Mouse (Mus musculus): Measurements from ENCODE around the gene Htr2b. TPM values are rescaled to one million over a fixed set of nuclear protein-coding genes. Genes with fewer than 3 reads are reported as not detected.

Htr2b gene
- polyA plus RNA-seq, 1 experiment from 2014 or later = 0.86 TPM

DNA sequence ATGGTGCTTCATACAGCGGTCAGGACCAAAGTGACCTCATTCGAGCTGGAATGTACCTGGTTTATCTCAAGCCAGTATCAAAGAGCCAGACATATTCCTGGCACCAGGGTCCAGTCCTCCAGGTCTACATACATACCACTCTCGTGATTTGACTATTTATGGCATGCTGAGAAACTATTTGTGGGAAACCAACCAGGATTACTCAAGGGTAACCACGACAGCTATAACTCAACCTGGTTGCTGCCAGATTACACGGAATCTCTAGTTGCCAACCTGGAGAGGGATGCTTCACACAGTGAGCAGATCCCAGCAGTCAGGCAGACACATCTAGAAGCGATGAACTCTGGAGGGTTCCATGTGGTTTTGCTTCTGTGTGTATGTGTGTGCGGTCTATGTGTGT lies 39.6 kb upstream of the Htr2b start:
- Histone ChIP-seq H3K27ac (ENCODE audit: low read depth, low read length) (no peak overlapping the region), H3K36me3 (ENCODE audit: control insufficient read depth, insufficient read depth, low read length) (no peaks in the 10 kb centered on the region), H3K9me3 (ENCODE audit: control insufficient read depth, low read length) (no peaks in the 10 kb centered on the region), H3K4me3 (ENCODE audit: low read depth, low read length) (no peak overlapping the region), H3K9ac (replicated peaks; ENCODE audit: low read depth, low read length) (no peak overlapping the region), H3K4me1 (ENCODE audit: control insufficient read depth, insufficient read depth, low read length) (peaks cover 10% of the 10 kb centered on the region), H3K27me3 (ENCODE audit: control insufficient read depth, insufficient read depth, low read length) (no peaks in the 10 kb centered on the region), H3K4me2 (ENCODE audit: low read depth, low read length) (no peak overlapping the region)
- WGBS = 89% methylated on average over 7 of the region's 7 CpGs
- no peak for ATAC-seq (ENCODE audit: low read depth)

DNA sequence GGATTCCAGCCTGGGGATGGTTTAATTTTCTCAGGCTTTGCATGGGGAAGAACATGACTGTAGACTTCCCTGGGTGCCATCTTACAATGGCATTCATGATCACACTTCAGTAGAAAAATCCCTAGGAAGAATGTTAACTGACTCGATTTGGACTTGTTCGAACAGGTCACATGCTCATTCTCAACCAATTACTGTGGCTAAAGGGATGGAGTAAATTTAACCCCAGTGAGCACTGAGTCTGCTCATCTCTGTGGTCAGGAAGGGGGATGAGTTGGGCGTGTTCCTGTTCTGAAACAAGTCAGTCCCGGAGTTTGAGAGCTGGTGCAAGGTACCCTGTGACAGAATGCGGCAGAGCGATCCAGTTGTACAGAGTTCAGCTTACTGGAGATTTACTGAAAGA lies 39.2 kb upstream of the Htr2b start:
- H3K4me2 ChIP-seq (ENCODE audit: low read depth, low read length) = no peak overlapping the region
- WGBS = 86% methylated on average over 6 of the region's 6 CpGs
- peaks cover 10% of the 10 kb centered on the region for H3K4me1 ChIP-seq (ENCODE audit: control insufficient read depth, insufficient read depth, low read length)
- no peaks in the 10 kb centered on the region for H3K9me3 ChIP-seq (ENCODE audit: control insufficient read depth, low read length)
- no peak overlapping the region for H3K4me3 ChIP-seq (ENCODE audit: low read depth, low read length)
- H3K27ac ChIP-seq (ENCODE audit: low read depth, low read length) = no peak overlapping the region
- ATAC-seq (ENCODE audit: low read depth) = no peak
- no peak overlapping the region for H3K9ac ChIP-seq (replicated peaks; ENCODE audit: low read depth, low read length)
- H3K36me3 ChIP-seq (ENCODE audit: control insufficient read depth, insufficient read depth, low read length) = no peaks in the 10 kb centered on the region
- H3K27me3 ChIP-seq (ENCODE audit: control insufficient read depth, insufficient read depth, low read length) = no peaks in the 10 kb centered on the region

DNA sequence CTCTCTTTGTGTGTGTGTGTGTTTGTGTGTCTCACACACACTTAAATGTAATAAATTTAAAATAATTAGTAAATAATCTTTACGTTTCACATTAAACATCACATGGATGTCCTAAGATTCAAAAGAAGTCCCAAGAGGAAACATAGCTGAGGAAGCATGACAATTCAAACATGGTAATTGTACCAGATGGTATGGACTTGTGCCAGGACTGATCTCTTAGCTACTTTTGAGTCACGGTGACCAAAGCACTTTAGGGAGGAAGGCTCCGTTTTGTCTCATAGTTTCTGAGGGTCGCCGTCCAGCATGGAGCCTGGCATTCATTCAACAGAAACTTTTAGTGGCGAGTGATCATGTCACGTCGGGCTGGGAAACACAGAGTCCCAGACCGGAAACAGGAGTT lies 36.4 kb upstream of the Htr2b start:
- Histone ChIP-seq H3K4me3 (ENCODE audit: low read depth, low read length) (no peak overlapping the region), H3K9ac (replicated peaks; ENCODE audit: low read depth, low read length) (no peak overlapping the region), H3K27ac (ENCODE audit: low read depth, low read length) (no peak overlapping the region), H3K4me2 (ENCODE audit: low read depth, low read length) (no peak overlapping the region), H3K36me3 (ENCODE audit: control insufficient read depth, insufficient read depth, low read length) (no peaks in the 10 kb centered on the region), H3K9me3 (ENCODE audit: control insufficient read depth, low read length) (no peaks in the 10 kb centered on the region), H3K4me1 (ENCODE audit: control insufficient read depth, insufficient read depth, low read length) (no peaks in the 10 kb centered on the region), H3K27me3 (ENCODE audit: control insufficient read depth, insufficient read depth, low read length) (no peaks in the 10 kb centered on the region)
- ATAC-seq (ENCODE audit: low read depth) = no peak
- 86% methylated on average over 9 of the region's 9 CpGs for WGBS

DNA sequence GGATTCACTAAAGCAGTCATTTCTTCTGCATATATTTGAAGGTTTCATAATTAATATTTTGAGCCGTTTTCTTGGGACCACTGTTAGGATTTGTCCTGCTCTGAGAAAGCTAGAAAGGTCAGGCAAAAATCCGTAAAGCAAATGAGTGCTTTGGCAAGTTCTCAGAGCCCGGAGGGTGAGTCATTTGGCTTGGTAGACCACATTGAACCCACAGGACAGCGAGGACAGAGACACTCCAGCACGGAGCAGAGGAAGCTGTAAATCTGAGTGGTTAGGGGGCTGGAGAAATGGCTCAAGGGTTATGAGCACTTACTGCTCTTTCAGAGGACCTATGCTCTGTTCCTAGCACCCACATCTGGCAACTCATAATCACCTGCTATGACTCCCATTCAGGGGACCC lies 35.8 kb upstream of the Htr2b start:
- H3K4me2 ChIP-seq (ENCODE audit: low read depth, low read length) = no peak overlapping the region
- no peaks in the 10 kb centered on the region for H3K27me3 ChIP-seq (ENCODE audit: control insufficient read depth, insufficient read depth, low read length)
- H3K4me3 ChIP-seq (ENCODE audit: low read depth, low read length) = no peak overlapping the region
- H3K4me1 ChIP-seq (ENCODE audit: control insufficient read depth, insufficient read depth, low read length) = no peaks in the 10 kb centered on the region
- WGBS = 79% methylated on average over 5 of the region's 5 CpGs
- no peak for ATAC-seq (ENCODE audit: low read depth)
- H3K9ac ChIP-seq (replicated peaks; ENCODE audit: low read depth, low read length) = no peak overlapping the region
- H3K36me3 ChIP-seq (ENCODE audit: control insufficient read depth, insufficient read depth, low read length) = no peaks in the 10 kb centered on the region
- H3K9me3 ChIP-seq (ENCODE audit: control insufficient read depth, low read length) = no peaks in the 10 kb centered on the region
- H3K27ac ChIP-seq (ENCODE audit: low read depth, low read length) = no peak overlapping the region

DNA sequence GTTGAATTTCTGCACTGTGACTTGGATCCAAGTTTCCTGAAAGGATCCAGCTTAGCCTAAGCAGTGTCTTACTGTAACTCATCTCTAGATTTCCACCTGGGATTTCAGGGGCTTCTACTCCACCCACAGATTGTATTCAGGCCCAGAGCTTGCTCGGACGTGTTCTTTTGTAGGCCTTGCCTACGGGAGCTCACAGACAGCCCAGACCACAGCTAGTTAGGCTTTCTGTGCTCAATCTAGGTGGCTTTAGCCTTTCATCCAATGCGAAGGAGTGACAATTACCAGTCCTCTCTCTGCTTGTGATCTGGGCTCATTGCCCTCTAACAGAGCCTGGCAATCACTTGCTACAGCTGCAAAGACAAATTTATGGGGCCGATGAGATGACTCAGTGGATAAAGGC lies 34.5 kb upstream of the Htr2b start:
- no peaks in the 10 kb centered on the region for H3K27me3 ChIP-seq (ENCODE audit: control insufficient read depth, insufficient read depth, low read length)
- ATAC-seq (ENCODE audit: low read depth) = no peak
- no peak overlapping the region for H3K4me2 ChIP-seq (ENCODE audit: low read depth, low read length)
- no peak overlapping the region for H3K4me3 ChIP-seq (ENCODE audit: low read depth, low read length)
- H3K36me3 ChIP-seq (ENCODE audit: control insufficient read depth, insufficient read depth, low read length) = no peaks in the 10 kb centered on the region
- H3K9me3 ChIP-seq (ENCODE audit: control insufficient read depth, low read length) = no peaks in the 10 kb centered on the region
- H3K4me1 ChIP-seq (ENCODE audit: control insufficient read depth, insufficient read depth, low read length) = no peaks in the 10 kb centered on the region
- 71% methylated on average over 5 of the region's 5 CpGs for WGBS
- H3K27ac ChIP-seq (ENCODE audit: low read depth, low read length) = no peak overlapping the region
- no peak overlapping the region for H3K9ac ChIP-seq (replicated peaks; ENCODE audit: low read depth, low read length)

DNA sequence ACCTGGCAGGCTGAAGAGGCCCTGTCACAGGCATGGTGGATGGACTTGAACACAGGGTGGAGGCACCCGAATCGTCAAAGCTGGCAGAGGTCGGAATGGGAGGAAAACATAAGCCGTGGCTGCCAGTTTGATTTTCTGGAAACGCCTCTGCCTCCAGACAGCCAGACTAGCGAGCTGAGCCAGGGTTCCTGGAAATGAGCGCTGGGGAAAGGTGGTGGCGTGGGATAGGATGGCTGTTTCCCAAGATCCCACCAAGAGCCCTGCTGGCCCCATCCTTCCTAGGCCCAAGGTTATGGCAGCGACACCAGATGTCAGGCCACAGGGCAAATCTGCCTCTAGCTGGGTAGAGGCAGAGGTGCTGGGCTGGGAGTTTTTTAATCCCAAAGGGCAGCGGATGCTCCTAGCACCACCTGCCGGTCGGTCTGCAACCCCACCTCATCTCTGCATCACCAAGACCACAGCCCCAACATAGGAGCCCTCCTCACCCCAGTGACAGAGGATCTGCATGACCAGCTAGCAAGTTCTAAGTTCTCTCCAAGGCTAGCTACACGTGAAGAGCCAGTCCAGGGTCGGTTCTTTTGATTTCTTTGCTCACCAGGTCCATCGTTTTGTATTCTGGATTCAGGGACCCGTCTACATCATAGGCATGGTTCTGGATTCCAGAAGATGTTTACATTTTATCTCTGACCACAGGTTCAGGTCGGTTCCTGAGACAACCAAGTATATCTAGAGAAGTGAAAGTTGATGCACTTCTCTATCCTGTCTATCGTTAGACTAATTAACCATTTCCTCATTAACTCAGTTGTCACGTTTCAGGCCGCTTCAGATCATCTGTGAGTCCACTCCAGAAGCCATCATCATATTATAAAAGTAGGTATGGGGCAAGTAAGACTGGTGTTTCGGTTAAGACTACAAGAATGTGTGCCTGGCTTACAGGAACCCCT lies 32.5 kb upstream of the Htr2b start:
- Histone ChIP-seq H3K9ac (replicated peaks; ENCODE audit: low read depth, low read length) (no peak overlapping the region), H3K4me1 (ENCODE audit: control insufficient read depth, insufficient read depth, low read length) (no peaks in the 10 kb centered on the region), H3K36me3 (ENCODE audit: control insufficient read depth, insufficient read depth, low read length) (0 out of 2 replicates have a peak, but pooled peaks cover 6% of the 10 kb centered on the region), H3K9me3 (ENCODE audit: control insufficient read depth, low read length) (no peaks in the 10 kb centered on the region), H3K4me2 (ENCODE audit: low read depth, low read length) (no peak overlapping the region), H3K4me3 (ENCODE audit: low read depth, low read length) (no peak overlapping the region), H3K27me3 (ENCODE audit: control insufficient read depth, insufficient read depth, low read length) (no peaks in the 10 kb centered on the region), H3K27ac (ENCODE audit: low read depth, low read length) (no peak overlapping the region)
- WGBS = 83% methylated on average over 21 of the region's 21 CpGs
- no peak for ATAC-seq (ENCODE audit: low read depth)

DNA sequence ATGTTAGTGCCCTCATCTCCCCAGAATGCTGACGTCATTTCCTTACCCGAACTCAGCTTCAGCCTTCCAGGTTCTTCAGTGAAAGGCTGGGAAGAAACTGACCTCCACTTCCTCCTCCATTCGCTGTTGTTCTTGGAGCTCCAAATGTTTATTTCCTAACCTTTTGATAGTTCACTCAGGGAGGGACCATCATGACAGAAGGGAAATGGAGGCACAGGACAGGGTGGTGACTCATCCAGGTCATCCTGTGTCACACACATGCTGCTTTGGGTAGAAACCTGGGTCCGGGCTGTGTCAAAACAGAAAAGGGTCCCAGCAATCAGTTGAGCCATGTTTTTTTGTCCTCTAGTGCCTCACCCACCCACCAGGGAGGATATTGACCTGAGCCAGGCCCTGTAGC lies 31.4 kb upstream of the Htr2b start:
- no peaks in the 10 kb centered on the region for H3K4me1 ChIP-seq (ENCODE audit: control insufficient read depth, insufficient read depth, low read length)

DNA sequence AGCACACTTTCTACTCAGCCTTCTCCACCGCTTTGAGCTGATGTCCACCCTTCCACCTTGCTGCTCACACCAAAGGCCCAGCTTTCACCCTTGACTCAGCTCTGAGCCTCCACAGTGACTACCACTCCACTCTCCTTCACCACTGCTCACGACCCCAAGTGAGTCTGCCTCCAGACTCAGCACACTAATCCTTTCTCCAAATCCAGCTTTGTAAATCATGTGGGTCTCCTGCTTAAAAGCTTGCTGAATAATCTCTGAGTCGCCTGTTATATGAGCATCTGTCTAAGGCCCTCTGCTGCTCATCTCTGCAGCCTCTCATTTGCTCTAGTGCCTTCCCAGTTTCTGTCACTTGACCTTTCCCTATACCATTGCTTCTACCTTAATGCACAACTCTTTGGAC lies 29.3 kb upstream of the Htr2b start:
- Histone ChIP-seq H3K27me3 (ENCODE audit: control insufficient read depth, insufficient read depth, low read length) (no peaks in the 10 kb centered on the region), H3K9me3 (ENCODE audit: control insufficient read depth, low read length) (no peaks in the 10 kb centered on the region), H3K9ac (replicated peaks; ENCODE audit: low read depth, low read length) (no peak overlapping the region), H3K4me2 (ENCODE audit: low read depth, low read length) (no peak overlapping the region), H3K4me3 (ENCODE audit: low read depth, low read length) (no peak overlapping the region), H3K36me3 (ENCODE audit: control insufficient read depth, insufficient read depth, low read length) (peaks cover 18% of the 10 kb centered on the region), H3K27ac (ENCODE audit: low read depth, low read length) (no peak overlapping the region), H3K4me1 (ENCODE audit: control insufficient read depth, insufficient read depth, low read length) (no peaks in the 10 kb centered on the region)
- no peak for ATAC-seq (ENCODE audit: low read depth)
- 91% methylated on average over 3 of the region's 3 CpGs for WGBS

More for the DNA sequence above, 31.4 kb upstream of the Htr2b start:
- ATAC-seq (ENCODE audit: low read depth) = no peak
- Histone ChIP-seq H3K27ac (ENCODE audit: low read depth, low read length) (no peak overlapping the region), H3K4me3 (ENCODE audit: low read depth, low read length) (no peak overlapping the region), H3K36me3 (ENCODE audit: control insufficient read depth, insufficient read depth, low read length) (peaks cover 11% of the 10 kb centered on the region; the same call in 1 of the 2 replicates), H3K4me2 (ENCODE audit: low read depth, low read length) (no peak overlapping the region), H3K27me3 (ENCODE audit: control insufficient read depth, insufficient read depth, low read length) (no peaks in the 10 kb centered on the region), H3K9me3 (ENCODE audit: control insufficient read depth, low read length) (no peaks in the 10 kb centered on the region), H3K9ac (replicated peaks; ENCODE audit: low read depth, low read length) (no peak overlapping the region)
- 92% methylated on average over 4 of the region's 4 CpGs for WGBS

DNA sequence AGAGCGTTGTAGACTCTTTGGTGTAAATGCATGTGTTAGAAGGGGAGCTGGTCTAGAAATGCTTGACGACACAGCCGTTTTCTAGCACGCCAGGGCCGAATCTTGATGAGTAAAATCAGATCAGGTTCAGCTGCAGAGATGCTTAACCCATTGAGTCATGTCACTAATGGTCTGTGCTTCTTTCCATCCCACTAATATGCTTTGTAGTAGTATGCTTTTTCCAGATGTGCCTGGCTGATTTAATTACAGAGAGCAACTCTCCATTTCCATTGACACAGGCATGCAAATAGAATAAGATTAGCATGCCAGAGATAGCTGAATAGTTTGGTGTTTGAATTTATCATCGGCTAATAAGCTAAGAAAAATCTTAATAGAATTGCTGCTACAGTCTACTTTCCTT lies 23.5 kb upstream of the Htr2b start:
- peaks cover 39% of the 10 kb centered on the region for H3K36me3 ChIP-seq (ENCODE audit: control insufficient read depth, insufficient read depth, low read length)
- H3K4me1 ChIP-seq (ENCODE audit: control insufficient read depth, insufficient read depth, low read length) = no peaks in the 10 kb centered on the region
- no peak overlapping the region for H3K9ac ChIP-seq (replicated peaks; ENCODE audit: low read depth, low read length)
- H3K27me3 ChIP-seq (ENCODE audit: control insufficient read depth, insufficient read depth, low read length) = no peaks in the 10 kb centered on the region
- 82% methylated on average over 6 of the region's 6 CpGs for WGBS
- no peak overlapping the region for H3K27ac ChIP-seq (ENCODE audit: low read depth, low read length)
- no peak overlapping the region for H3K4me2 ChIP-seq (ENCODE audit: low read depth, low read length)
- no peak overlapping the region for H3K4me3 ChIP-seq (ENCODE audit: low read depth, low read length)
- no peaks in the 10 kb centered on the region for H3K9me3 ChIP-seq (ENCODE audit: control insufficient read depth, low read length)
- ATAC-seq (ENCODE audit: low read depth) = no peak

All from neural tube, embryonic 14.5 days (tissue).